Mouse (Mus musculus): ENCODE measurements around the gene Ankdd1a. TPM values are rescaled to one million over a fixed set of nuclear protein-coding genes. Genes with fewer than 3 reads are reported as not detected.
A peak's percentile ranks its signal among the peaks of the same experiment; 100 is the strongest.

The Ankdd1a gene
- total and polyA plus RNA-seq, 2 experiments from 2014 or later = not detected

DNA sequence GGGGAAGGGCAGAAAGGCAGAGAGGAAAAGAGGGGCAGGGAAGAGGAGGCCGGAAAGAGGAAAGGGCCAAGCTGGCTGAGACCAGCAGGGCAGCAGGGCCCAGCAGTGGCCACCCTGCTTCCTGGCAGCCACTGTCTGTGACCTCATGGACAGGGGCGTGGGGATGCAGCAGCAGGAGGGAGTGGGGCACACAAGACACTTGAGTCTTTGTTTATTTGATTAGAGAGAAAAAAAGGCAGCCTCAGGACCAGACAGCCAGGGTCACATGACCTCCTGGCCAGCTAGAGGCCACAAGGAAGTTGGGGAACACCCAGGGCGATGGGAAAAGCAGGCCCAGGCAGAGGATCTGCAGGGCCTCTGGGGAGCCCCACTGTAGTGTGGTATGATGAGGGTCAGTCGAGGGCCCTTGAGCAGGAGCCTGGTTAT is 42.1 kb upstream of the Ankdd1a start:
- WGBS = 48% methylated on average over 4 of the region's 4 CpGs
- Histone ChIP-seq H3K36me3 (replicated peaks; ENCODE audit: control insufficient read depth, insufficient read depth, low read length) (peaks cover 48% of the 10 kb centered on the region), H3K4me3 (ENCODE audit: low read depth, low read length) (no peak overlapping the region), H3K9ac (replicated peaks; ENCODE audit: low read depth, low read length) (no peak overlapping the region), H3K27me3 (ENCODE audit: control insufficient read depth, insufficient read depth, low read length) (no peaks in the 10 kb centered on the region), H3K4me2 (ENCODE audit: low read depth, low read length) (no peak overlapping the region), H3K27ac (ENCODE audit: low read depth) (peak overlapping the region; percentile 36), H3K9me3 (replicated peaks; ENCODE audit: control insufficient read depth, low read length) (no peaks in the 10 kb centered on the region), H3K4me1 (ENCODE audit: control insufficient read depth, insufficient read depth) (peaks cover 8% of the 10 kb centered on the region; the same call in 1 of the 2 replicates)
- ATAC-seq (ENCODE audit: insufficient read depth, low read depth) (peak; percentile 67), DNase-seq (ENCODE audit: low spot score) (no peak)
- no peak for TF ChIP-seq EP300 (IDR thresholded peaks at IDR 0.05; ENCODE audit: low read depth)

DNA sequence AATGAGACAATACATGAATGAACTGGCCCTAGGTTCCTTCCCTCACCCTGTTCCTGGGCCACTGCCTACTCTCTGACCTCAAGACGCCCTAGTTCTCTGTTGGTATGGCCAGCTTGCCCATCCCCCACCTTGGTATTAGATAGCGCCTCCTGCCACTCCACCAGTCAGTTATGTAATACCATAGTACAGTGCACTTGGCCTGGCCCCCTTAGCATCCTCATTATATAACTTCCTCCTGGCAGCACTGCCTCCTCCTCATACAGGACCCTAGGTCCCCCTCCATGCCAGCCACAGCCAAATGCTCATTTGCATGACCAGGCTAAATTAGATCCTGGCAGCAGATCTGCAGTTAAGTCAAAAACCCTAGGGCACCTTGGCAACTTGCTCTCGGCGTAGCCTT is 41.0 kb upstream of the Ankdd1a start:
- H3K4me2 ChIP-seq (ENCODE audit: low read depth, low read length) = no peak overlapping the region
- 77% methylated on average over 4 of the region's 4 CpGs for WGBS
- no peak overlapping the region for H3K9ac ChIP-seq (replicated peaks; ENCODE audit: low read depth, low read length)
- no peak overlapping the region for H3K4me3 ChIP-seq (ENCODE audit: low read depth, low read length)
- H3K36me3 ChIP-seq (replicated peaks; ENCODE audit: control insufficient read depth, insufficient read depth, low read length) = peaks cover 54% of the 10 kb centered on the region
- H3K27ac ChIP-seq (ENCODE audit: low read depth) = no peak overlapping the region
- peaks cover 8% of the 10 kb centered on the region; the same call in 1 of the 2 replicates for H3K4me1 ChIP-seq (ENCODE audit: control insufficient read depth, insufficient read depth)
- no peak for ATAC-seq (ENCODE audit: insufficient read depth, low read depth)
- TF ChIP-seq EP300 (IDR thresholded peaks at IDR 0.05; ENCODE audit: low read depth) = no peak
- no peak for TF ChIP-seq CTCF (IDR thresholded peaks at IDR 0.05; ENCODE audit: low read depth)
- no peaks in the 10 kb centered on the region for H3K27me3 ChIP-seq (ENCODE audit: control insufficient read depth, insufficient read depth, low read length)
- DNase-seq (ENCODE audit: low spot score) = no peak
- no peaks in the 10 kb centered on the region for H3K9me3 ChIP-seq (replicated peaks; ENCODE audit: control insufficient read depth, low read length)

DNA sequence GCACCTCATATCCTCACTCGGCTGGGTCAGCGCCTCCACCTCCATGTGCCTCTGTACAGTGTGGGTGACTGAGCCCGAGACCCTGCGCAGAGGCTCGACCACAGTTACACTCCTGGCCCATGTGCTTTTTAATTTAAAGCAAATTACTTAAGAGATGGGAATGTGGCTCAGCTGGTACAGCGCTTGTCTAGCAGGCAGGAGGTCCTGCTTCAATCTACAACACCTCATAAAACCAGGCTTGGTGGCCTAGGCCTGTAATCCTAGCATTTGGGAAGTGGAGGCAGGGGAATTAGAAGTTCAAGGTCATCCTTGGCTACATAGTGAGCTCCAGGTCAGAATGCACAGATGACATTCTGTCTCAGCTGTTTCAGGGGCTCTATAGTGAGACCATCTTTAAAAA is 38.8 kb upstream of the Ankdd1a start:
- no peak overlapping the region for H3K9ac ChIP-seq (replicated peaks; ENCODE audit: low read depth, low read length)
- H3K4me2 ChIP-seq (ENCODE audit: low read depth, low read length) = no peak overlapping the region
- DNase-seq (ENCODE audit: low spot score) (no peak), ATAC-seq (ENCODE audit: insufficient read depth, low read depth) (no peak)
- WGBS = 91% methylated on average over 6 of the region's 6 CpGs
- H3K27me3 ChIP-seq (ENCODE audit: control insufficient read depth, insufficient read depth, low read length) = no peaks in the 10 kb centered on the region
- TF ChIP-seq EP300 (IDR thresholded peaks at IDR 0.05; ENCODE audit: low read depth) (no peak), CTCF (IDR thresholded peaks at IDR 0.05; ENCODE audit: low read depth) (no peak)
- H3K27ac ChIP-seq (ENCODE audit: low read depth) = no peak overlapping the region
- H3K9me3 ChIP-seq (replicated peaks; ENCODE audit: control insufficient read depth, low read length) = no peaks in the 10 kb centered on the region
- H3K4me3 ChIP-seq (ENCODE audit: low read depth, low read length) = no peak overlapping the region
- peaks cover 51% of the 10 kb centered on the region for H3K36me3 ChIP-seq (replicated peaks; ENCODE audit: control insufficient read depth, insufficient read depth, low read length)
- H3K4me1 ChIP-seq (ENCODE audit: control insufficient read depth, insufficient read depth) = peaks cover 8% of the 10 kb centered on the region; the same call in 1 of the 2 replicates

DNA sequence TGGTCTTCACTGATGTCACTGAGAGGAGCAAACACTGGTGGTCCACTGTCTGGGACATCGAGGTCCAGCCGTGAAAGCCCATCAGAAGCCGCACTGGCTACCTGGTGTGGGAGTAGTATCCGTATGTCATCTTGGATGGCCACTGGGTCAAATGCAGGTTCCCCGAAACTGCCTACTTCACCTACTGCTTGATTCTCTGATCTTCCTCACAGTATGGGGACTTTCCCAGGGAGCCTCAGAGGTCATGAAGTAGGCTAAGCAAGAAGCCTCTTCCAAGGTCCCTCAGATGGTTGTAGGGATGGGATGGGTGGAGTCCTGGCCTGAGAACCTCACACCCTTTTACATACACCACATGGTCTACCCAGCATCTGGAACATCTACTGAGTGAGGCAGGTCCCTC is 37.0 kb upstream of the Ankdd1a start:
- DNase-seq (ENCODE audit: low spot score) = no peak
- Histone ChIP-seq H3K27ac (ENCODE audit: low read depth) (no peak overlapping the region), H3K27me3 (ENCODE audit: control insufficient read depth, insufficient read depth, low read length) (no peaks in the 10 kb centered on the region), H3K4me1 (ENCODE audit: control insufficient read depth, insufficient read depth) (peaks cover 7% of the 10 kb centered on the region), H3K36me3 (replicated peaks; ENCODE audit: control insufficient read depth, insufficient read depth, low read length) (peaks cover 43% of the 10 kb centered on the region), H3K9ac (replicated peaks; ENCODE audit: low read depth, low read length) (no peak overlapping the region), H3K9me3 (replicated peaks; ENCODE audit: control insufficient read depth, low read length) (no peaks in the 10 kb centered on the region), H3K4me2 (ENCODE audit: low read depth, low read length) (no peak overlapping the region), H3K4me3 (ENCODE audit: low read depth, low read length) (no peak overlapping the region)
- TF ChIP-seq CTCF (IDR thresholded peaks at IDR 0.05; ENCODE audit: low read depth) (no peak), EP300 (IDR thresholded peaks at IDR 0.05; ENCODE audit: low read depth) (no peak)
- no peak for ATAC-seq (ENCODE audit: insufficient read depth, low read depth)
- 89% methylated on average over 5 of the region's 5 CpGs for WGBS

DNA sequence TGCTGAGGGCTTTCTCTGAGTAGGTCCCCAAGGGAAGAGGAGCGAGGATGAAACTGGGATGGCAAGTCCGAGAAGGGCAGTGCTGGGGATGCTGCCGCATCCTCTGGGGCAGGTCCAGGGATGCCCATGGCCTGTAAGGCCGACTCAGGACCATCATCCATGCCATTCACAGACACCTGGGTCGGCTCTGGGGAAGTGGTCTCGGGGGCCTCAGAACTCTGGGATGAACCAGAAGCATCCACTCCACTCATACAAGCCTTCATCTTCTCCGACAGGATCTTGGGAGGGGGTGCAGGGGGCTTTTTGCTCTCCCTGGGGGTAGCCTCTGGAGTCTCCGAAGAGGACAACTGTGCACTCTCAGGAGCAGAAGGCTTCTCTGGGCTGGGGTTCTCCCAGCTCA is 36.4 kb upstream of the Ankdd1a start:
- H3K27ac ChIP-seq (ENCODE audit: low read depth) = no peak overlapping the region
- peaks cover 41% of the 10 kb centered on the region for H3K36me3 ChIP-seq (replicated peaks; ENCODE audit: control insufficient read depth, insufficient read depth, low read length)
- H3K4me1 ChIP-seq (ENCODE audit: control insufficient read depth, insufficient read depth) = peaks cover 9% of the 10 kb centered on the region
- ATAC-seq (ENCODE audit: insufficient read depth, low read depth) (no peak), DNase-seq (ENCODE audit: low spot score) (no peak)
- 93% methylated on average over 8 of the region's 8 CpGs for WGBS
- H3K9ac ChIP-seq (replicated peaks; ENCODE audit: low read depth, low read length) = no peak overlapping the region
- H3K9me3 ChIP-seq (replicated peaks; ENCODE audit: control insufficient read depth, low read length) = no peaks in the 10 kb centered on the region
- no peak for TF ChIP-seq CTCF (IDR thresholded peaks at IDR 0.05; ENCODE audit: low read depth)
- no peak for TF ChIP-seq EP300 (IDR thresholded peaks at IDR 0.05; ENCODE audit: low read depth)
- no peak overlapping the region for H3K4me2 ChIP-seq (ENCODE audit: low read depth, low read length)
- H3K27me3 ChIP-seq (ENCODE audit: control insufficient read depth, insufficient read depth, low read length) = no peaks in the 10 kb centered on the region
- no peak overlapping the region for H3K4me3 ChIP-seq (ENCODE audit: low read depth, low read length)

DNA sequence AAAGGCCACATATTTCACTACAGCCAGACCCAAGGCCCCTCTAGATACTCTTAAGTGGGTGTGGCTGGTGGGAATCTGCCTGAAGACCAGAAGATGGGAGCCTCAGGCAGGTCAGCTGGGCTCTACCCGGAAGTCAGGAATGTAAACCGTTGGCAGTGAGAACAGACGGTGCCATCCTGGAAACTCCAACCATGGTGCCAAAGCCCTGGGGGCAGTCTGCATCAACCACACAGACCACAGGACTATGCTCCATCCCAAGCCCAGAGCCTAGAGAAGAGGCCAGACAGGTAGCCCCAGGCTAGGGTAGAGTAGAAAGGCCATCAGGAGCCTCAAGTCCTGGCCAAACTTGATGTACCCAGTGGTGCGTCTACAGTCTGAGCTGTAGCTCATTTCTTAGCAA is 35.6 kb upstream of the Ankdd1a start:
- ATAC-seq (ENCODE audit: insufficient read depth, low read depth) = no peak
- Histone ChIP-seq H3K27ac (ENCODE audit: low read depth) (no peak overlapping the region), H3K27me3 (ENCODE audit: control insufficient read depth, insufficient read depth, low read length) (no peaks in the 10 kb centered on the region), H3K4me1 (ENCODE audit: control insufficient read depth, insufficient read depth) (peaks cover 16% of the 10 kb centered on the region), H3K36me3 (replicated peaks; ENCODE audit: control insufficient read depth, insufficient read depth, low read length) (peaks cover 41% of the 10 kb centered on the region), H3K4me3 (ENCODE audit: low read depth, low read length) (no peak overlapping the region), H3K9me3 (replicated peaks; ENCODE audit: control insufficient read depth, low read length) (no peaks in the 10 kb centered on the region), H3K9ac (replicated peaks; ENCODE audit: low read depth, low read length) (no peak overlapping the region), H3K4me2 (ENCODE audit: low read depth, low read length) (no peak overlapping the region)
- WGBS = 76% methylated on average over 4 of the region's 4 CpGs
- no peak for DNase-seq (ENCODE audit: low spot score)
- TF ChIP-seq EP300 (IDR thresholded peaks at IDR 0.05; ENCODE audit: low read depth) (no peak), CTCF (IDR thresholded peaks at IDR 0.05; ENCODE audit: low read depth) (no peak)

All from heart, postnatal 0 days (tissue).